Mouse (Mus musculus) small intestine, adult 2 months (tissue): Measurements from ENCODE around the gene Peli2. TPM values are rescaled to one million over a fixed set of nuclear protein-coding genes. Genes with fewer than 3 reads are reported as not detected.

Experiments
- H3K27ac ChIP-seq: fragments of 200-500 bp; 2 replicates; pipeline ENCODE4 v1.5.1; 2012; ENCODE audit warnings: low read depth, low read length, control low read depth, inconsistent platforms; ENCODE audit not compliant: insufficient read depth
- H3K27me3 ChIP-seq: fragments of 200-500 bp; 2 replicates; pipeline ENCODE4 v1.6.1; 2012; ENCODE audit warnings: mild to moderate bottlenecking, moderate library complexity, low read length, inconsistent platforms; ENCODE audit not compliant: control insufficient read depth, insufficient read depth
- H3K36me3 ChIP-seq: fragments of 200-500 bp; 2 replicates; pipeline ENCODE4 v1.6.1; 2012; ENCODE audit warnings: mild to moderate bottlenecking, low read length, control low read depth, inconsistent platforms; ENCODE audit not compliant: control insufficient read depth, insufficient read depth
- H3K4me1 ChIP-seq: fragments of 200-500 bp; 2 replicates; pipeline ENCODE4 v1.6.1; 2012; ENCODE audit warnings: low read length, inconsistent platforms, mixed read lengths; ENCODE audit not compliant: control insufficient read depth, insufficient read depth, insufficient read length
- H3K4me3 ChIP-seq: fragments of 200-500 bp; 2 replicates; pipeline ENCODE4 v1.5.1; 2012; ENCODE audit warnings: low read depth, mild to moderate bottlenecking, control low read depth, inconsistent platforms, low read length, moderate library complexity
- CTCF ChIP-seq: fragments of 200-500 bp; IDR thresholded peaks from 2 replicates; pipeline ENCODE4 v1.5.1; 2012; ENCODE audit warnings: low read depth, mild to moderate bottlenecking, control low read depth, inconsistent platforms, low read length, moderate library complexity, mixed read lengths; ENCODE audit not compliant: insufficient replicate concordance, insufficient read length; ENCODE audit errors: extremely low read depth
- POLR2A ChIP-seq: fragments of 200-500 bp; IDR thresholded peaks from 2 replicates; pipeline ENCODE4 v1.6.1; 2012; ENCODE audit warnings: low read depth, mild to moderate bottlenecking, control low read depth, inconsistent platforms, low read length, moderate library complexity
- WGBS: fragments of 180-500 bp; shearing (Covaris S2); methylation state at CpG from one replicate; pipeline ENCODE4 v1.1.7; 2018; 5-methylcytosine and 5-hydroxymethylcytosine counted together
- polyA plus RNA-seq: library from polyadenylated mRNA; depleted of rRNA; stranded (reverse); fragments of >200 nt; gene quantifications from 2 replicates; pipeline ENCODE4 v1.2.3, GENCODE M21; 2012

Peli2 gene
- polyA plus RNA-seq, 1 experiment: 5.8 TPM

DNA sequence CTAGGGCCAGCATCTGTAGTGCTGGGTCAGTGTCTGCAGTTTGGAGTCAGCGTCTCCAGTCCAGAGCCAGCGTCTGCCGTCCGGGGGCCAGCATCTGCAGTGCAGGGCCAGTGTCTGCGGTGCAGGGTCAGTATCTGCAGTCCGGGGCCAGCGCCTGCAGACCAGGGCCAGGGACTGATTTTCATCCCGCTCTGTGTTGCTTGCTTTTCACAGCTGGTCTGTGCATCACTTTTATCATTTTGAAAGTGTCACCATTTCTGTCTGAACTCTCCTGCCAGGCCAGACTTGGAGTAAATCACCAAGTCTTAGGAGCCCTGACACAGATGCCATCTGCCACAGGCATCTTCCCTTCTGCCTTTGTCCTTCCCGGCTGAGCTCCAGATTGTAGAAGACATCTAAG, 79.7 kb downstream of the Peli2 start:
- no peak for TF ChIP-seq POLR2A
- TF ChIP-seq CTCF: no peak
- Histone ChIP-seq H3K27me3 (no peaks in the 10 kb centered on the region), H3K4me3 (no peak overlapping the region), H3K4me1 (peaks cover 9% of the 10 kb centered on the region; the same call in 1 of the 2 replicates), H3K27ac (no peak overlapping the region), H3K36me3 (no peaks in the 10 kb centered on the region)
- WGBS: 98% methylated on average over 9 of the region's 9 CpGs

- H3K27me3 ChIP-seq: no peaks in the 10 kb centered on the region
- H3K27ac ChIP-seq: no peak overlapping the region
- H3K4me3 ChIP-seq: no peak overlapping the region
- TF ChIP-seq CTCF (no peak), POLR2A (no peak)
- no peaks in the 10 kb centered on the region for H3K36me3 ChIP-seq
- H3K4me1 ChIP-seq: peaks cover 10% of the 10 kb centered on the region; the same call in 1 of the 2 replicates
- 82% methylated on average over 3 of the region's 3 CpGs for WGBS
These were observed 80.2 kb downstream of the Peli2 start for GRCm38 (mm10) chr14:48200788-48201187.

DNA sequence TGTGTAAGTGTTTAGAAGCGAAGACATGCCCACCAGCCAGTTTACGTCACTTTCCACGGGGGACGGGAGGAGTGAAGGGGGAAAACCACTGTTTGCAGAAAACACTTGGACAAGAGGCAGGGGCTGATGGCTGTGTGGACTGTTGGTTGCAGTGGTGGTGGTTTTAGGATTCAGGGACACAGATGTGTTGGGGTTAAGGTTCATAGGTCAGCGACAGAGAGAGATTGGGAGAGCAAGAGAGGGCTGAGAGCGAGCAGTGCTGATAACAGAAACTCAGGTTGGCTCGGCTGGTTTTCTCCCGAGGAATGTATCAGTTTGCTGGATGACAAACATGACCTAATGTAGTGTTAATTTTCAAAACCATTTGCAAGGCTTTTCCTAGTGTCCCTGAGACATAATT, 80.8 kb downstream of the Peli2 start:
- no peak overlapping the region for H3K4me3 ChIP-seq
- H3K27me3 ChIP-seq: no peaks in the 10 kb centered on the region
- H3K4me1 ChIP-seq: peaks cover 14% of the 10 kb centered on the region; the same call in 1 of the 2 replicates
- no peaks in the 10 kb centered on the region for H3K36me3 ChIP-seq
- TF ChIP-seq CTCF (no peak), POLR2A (no peak)
- no peak overlapping the region for H3K27ac ChIP-seq
- 59% methylated on average over 8 of the region's 8 CpGs for WGBS

DNA sequence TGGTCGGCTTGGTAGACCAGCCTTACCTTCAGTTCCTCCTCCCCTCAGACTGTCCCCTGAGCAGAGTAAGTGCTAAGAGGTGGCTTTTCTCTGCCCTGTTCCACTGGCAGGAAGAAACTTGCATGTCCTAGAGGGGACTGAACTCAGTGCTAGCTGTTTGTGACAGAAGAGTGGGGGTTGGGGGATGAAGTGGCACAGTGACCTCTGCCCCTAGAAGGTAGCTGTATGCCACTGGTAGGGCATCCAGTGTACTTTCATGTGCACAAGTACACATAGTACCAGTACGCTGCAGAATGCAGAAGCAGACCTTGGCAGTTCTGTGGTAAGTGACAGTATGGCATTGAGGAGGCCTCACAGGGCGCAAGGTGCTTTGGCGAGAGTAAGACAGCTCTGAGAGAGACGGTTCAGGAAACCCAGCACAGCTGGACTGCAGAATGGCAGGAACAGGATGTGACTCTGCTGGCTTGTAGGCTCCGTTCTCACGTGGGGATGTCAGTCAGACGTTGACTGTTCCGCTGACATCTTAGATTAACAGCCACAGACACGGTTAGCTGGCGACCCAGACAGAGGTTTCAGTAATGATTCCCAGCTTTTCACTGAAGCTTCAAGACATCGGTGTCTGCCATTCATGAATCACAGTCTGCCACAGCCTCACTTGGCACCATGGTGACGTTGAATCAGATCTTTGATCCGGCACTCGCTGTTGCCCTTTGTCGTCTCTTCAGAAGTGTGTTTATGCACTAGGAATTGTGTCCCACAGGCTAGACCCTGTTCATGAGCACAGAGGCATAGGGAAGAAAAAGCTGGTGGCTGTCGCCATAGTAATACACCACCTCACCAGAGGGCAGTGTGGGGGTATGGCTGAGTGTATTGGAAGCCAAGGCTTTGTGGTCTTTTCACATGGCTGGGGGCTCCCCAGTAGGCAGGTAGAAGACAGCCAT, 81.7 kb downstream of the Peli2 start:
- TF ChIP-seq POLR2A (no peak), CTCF (no peak)
- 78% methylated on average over 17 of the region's 17 CpGs for WGBS
- Histone ChIP-seq H3K27me3 (no peaks in the 10 kb centered on the region), H3K27ac (no peak overlapping the region), H3K4me1 (peaks cover 17% of the 10 kb centered on the region), H3K36me3 (no peaks in the 10 kb centered on the region), H3K4me3 (no peak overlapping the region)

DNA sequence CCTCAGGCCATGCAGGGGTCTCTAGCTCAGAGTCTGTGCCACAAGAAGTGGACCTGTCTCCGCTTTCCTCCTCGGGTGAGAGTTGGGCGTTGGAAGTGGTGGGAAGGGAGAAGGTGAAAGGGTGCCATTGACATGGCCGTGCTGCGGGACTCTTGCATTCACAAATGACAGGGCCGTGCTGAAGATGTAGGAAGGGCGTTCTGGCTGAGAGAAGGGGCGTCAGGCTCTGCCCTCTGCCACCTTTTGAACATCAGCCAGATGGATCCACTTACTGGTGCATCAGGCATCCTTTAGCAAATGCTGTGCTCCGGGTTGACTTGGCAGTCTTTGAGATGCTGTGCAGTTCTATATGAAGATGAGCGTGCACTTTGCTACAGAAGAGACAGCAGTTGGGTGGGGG, 84.4 kb downstream of the Peli2 start:
- no peak overlapping the region for H3K4me3 ChIP-seq
- peaks cover 12% of the 10 kb centered on the region for H3K4me1 ChIP-seq
- TF ChIP-seq CTCF (no peak), POLR2A (no peak)
- 75% methylated on average over 10 of the region's 10 CpGs for WGBS
- H3K27ac ChIP-seq: no peak overlapping the region
- H3K27me3 ChIP-seq: no peaks in the 10 kb centered on the region
- H3K36me3 ChIP-seq: no peaks in the 10 kb centered on the region

GRCm38 (mm10) chr14:48205635-48206034, 85.0 kb downstream of the Peli2 start:
- 28% methylated on average over 11 of the region's 11 CpGs for WGBS
- H3K36me3 ChIP-seq: no peaks in the 10 kb centered on the region
- H3K27me3 ChIP-seq: no peaks in the 10 kb centered on the region
- peaks cover 12% of the 10 kb centered on the region for H3K4me1 ChIP-seq
- TF ChIP-seq POLR2A (no peak), CTCF (no peak)
- H3K4me3 ChIP-seq: peak overlapping the region; percentile 42
- H3K27ac ChIP-seq: no peak overlapping the region

DNA sequence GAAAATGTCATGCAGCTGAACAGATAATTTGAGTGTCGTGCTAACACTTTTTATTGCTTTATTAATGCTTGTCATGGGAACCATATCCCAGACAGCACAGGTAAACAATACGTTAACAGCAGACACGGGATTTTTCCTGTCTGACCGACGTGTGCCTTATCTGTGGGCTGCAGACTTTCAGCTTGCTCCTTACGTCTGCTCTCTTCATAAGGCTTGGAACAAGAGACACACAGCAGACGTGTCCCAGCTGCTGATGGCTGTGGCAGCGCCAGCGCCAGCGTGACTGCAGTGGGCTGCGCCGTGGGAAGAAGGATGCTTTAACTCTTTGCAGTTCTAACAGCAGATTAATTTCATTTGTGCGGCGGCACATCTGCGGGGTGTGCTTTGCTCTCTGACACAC, 86.5 kb downstream of the Peli2 start:
- no peaks in the 10 kb centered on the region for H3K27me3 ChIP-seq
- WGBS: 9% methylated on average over 15 of the region's 15 CpGs
- TF ChIP-seq POLR2A: no peak
- no peak for TF ChIP-seq CTCF
- H3K27ac ChIP-seq: no peak overlapping the region
- peaks cover 12% of the 10 kb centered on the region for H3K4me1 ChIP-seq
- no peaks in the 10 kb centered on the region for H3K36me3 ChIP-seq
- H3K4me3 ChIP-seq: no peak overlapping the region
